Mouse (Mus musculus) brain, embryonic 14.5 days (tissue): Measurements from ENCODE around the gene St6galnac6.

ENCODE experiments used
- CTCF ChIP-seq: fragments of 200-500 bp; IDR thresholded peaks from 2 replicates; pipeline ENCODE4 v1.5.1; 2012; ENCODE audit warnings: inconsistent platforms, mild to moderate bottlenecking, moderate library complexity, borderline replicate concordance; ENCODE audit not compliant: insufficient read depth, insufficient read length; ENCODE audit errors: extremely low read depth
- POLR2A ChIP-seq: fragments of 200-500 bp; IDR thresholded peaks from 2 replicates; pipeline ENCODE4 v1.6.1; 2012; ENCODE audit warnings: mild to moderate bottlenecking, inconsistent platforms, borderline replicate concordance; ENCODE audit not compliant: poor library complexity, insufficient read depth, insufficient read length, severe bottlenecking; ENCODE audit errors: extremely low read depth

GRCm38 (mm10) chr2:32596725-32597124, 2.8 kb upstream of the St6galnac6 start:
- no peak for TF ChIP-seq CTCF
- TF ChIP-seq POLR2A: no peak
